Mouse (Mus musculus): ENCODE results near the gene Zfyve16. TPM values are rescaled to one million over a fixed set of nuclear protein-coding genes. Genes with fewer than 3 reads are reported as not detected.

Gene Zfyve16
- polyA plus RNA-seq, 1 experiment from 2014 or later: 10.5 TPM

DNA sequence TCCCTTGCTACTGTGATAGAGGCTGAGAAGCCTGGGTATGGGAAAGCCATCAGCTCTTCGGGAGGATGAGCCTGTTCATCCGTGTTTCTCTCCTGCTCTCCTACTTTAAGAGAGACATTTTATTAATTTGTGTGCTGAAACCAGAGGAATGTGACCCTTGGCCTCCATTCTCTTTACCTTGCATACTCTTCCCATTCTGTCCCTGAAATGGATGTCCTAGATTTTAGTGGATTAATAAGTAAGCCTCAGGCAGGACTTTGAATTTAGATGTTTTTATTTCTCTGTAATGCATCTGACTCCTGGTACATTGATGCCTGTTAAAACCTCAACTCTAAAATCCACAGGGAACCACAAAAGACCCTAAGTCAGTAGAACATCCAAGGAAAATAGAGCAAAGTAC, 61.3 kb downstream of the Zfyve16 start:
- Histone ChIP-seq H3K27ac (replicated peaks in 1 of 2; ENCODE audit: control insufficient read depth in 1 of 2, insufficient read depth in 1 of 2, low read depth in 2 of 2, low read length in 2 of 2) (no peak overlapping the region), H3K4me1 (ENCODE audit: control insufficient read depth in 2 of 2, insufficient read depth in 2 of 2, low read length in 2 of 2) (no peaks in the 10 kb centered on the region), H3K9me3 (ENCODE audit: control insufficient read depth, low read length) (no peaks in the 10 kb centered on the region), H3K36me3 (ENCODE audit: control insufficient read depth, insufficient read depth, low read length) (peaks cover 9% of the 10 kb centered on the region; the same call in 1 of the 2 replicates), H3K4me2 (ENCODE audit: low read length) (no peak overlapping the region), H3K4me3 (ENCODE audit: control insufficient read depth in 1 of 2, insufficient read depth in 1 of 2, low read depth in 1 of 2, low read length in 2 of 2) (no peak overlapping the region), H3K9ac (ENCODE audit: low read length) (no peak overlapping the region), H3K27me3 (ENCODE audit: control insufficient read depth, insufficient read depth, low read length) (no peaks in the 10 kb centered on the region)
- WGBS: 83% methylated on average over 2 of the region's 2 CpGs
- ATAC-seq (ENCODE audit: insufficient number of reproducible peaks, insufficient read depth, low FRiP score, low read depth): no peak

DNA sequence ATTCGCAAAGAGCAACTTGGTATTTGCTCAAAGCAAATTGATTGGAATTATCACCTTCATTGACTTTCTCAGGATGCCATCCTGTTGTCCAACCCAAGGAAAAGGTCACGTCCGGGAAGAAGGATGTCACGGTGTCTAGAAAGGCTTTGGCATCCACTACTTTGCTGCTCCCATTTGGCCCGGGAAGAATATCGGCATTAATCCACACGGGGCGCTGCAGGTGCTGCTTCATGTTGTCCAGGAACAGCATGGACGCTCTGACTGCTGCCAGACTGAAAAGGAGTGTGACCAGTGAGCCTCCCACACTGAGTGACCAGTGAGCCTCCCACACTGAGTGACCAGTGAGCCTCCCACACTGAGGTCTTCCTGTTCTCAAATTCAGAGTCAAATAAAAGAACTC, 62.8 kb downstream of the Zfyve16 start:
- Histone ChIP-seq H3K36me3 (ENCODE audit: control insufficient read depth, insufficient read depth, low read length) (peaks cover 5% of the 10 kb centered on the region; the same call in 1 of the 2 replicates), H3K4me2 (ENCODE audit: low read length) (no peak overlapping the region), H3K4me3 (ENCODE audit: control insufficient read depth in 1 of 2, insufficient read depth in 1 of 2, low read depth in 1 of 2, low read length in 2 of 2) (no peak overlapping the region), H3K9ac (ENCODE audit: low read length) (no peak overlapping the region), H3K27me3 (ENCODE audit: control insufficient read depth, insufficient read depth, low read length) (no peaks in the 10 kb centered on the region), H3K27ac (replicated peaks in 1 of 2; ENCODE audit: control insufficient read depth in 1 of 2, insufficient read depth in 1 of 2, low read depth in 2 of 2, low read length in 2 of 2) (no peak overlapping the region), H3K9me3 (ENCODE audit: control insufficient read depth, low read length) (no peaks in the 10 kb centered on the region), H3K4me1 (ENCODE audit: control insufficient read depth in 2 of 2, insufficient read depth in 2 of 2, low read length in 2 of 2) (no peaks in the 10 kb centered on the region)
- 72% methylated on average over 9 of the region's 9 CpGs for WGBS
- ATAC-seq (ENCODE audit: insufficient number of reproducible peaks, insufficient read depth, low FRiP score, low read depth): no peak

DNA sequence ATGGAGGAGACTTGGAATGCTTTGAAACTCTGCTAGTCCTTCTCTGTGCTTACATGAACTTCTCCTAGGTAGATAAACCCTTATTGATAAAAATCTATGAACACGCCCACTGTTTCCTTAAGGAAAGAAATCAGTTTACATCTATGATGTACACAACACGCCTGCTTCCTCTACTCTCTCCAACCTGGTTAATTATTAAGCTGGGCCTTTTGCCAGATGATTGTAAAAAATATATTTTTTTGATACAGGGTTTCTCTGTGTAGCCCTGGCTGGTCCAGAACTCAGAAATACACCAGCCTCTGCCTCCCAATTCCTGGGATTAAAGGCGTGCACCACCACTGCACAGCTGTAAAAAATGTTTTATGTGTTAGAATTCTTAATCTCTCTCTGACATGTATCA, 66.0 kb downstream of the Zfyve16 start:
- Histone ChIP-seq H3K4me3 (ENCODE audit: control insufficient read depth in 1 of 2, insufficient read depth in 1 of 2, low read depth in 1 of 2, low read length in 2 of 2) (no peak overlapping the region), H3K4me1 (ENCODE audit: control insufficient read depth in 2 of 2, insufficient read depth in 2 of 2, low read length in 2 of 2) (no peaks in the 10 kb centered on the region), H3K9me3 (ENCODE audit: control insufficient read depth, low read length) (no peaks in the 10 kb centered on the region), H3K27ac (replicated peaks in 1 of 2; ENCODE audit: control insufficient read depth in 1 of 2, insufficient read depth in 1 of 2, low read depth in 2 of 2, low read length in 2 of 2) (no peak overlapping the region), H3K9ac (ENCODE audit: low read length) (no peak overlapping the region), H3K36me3 (ENCODE audit: control insufficient read depth, insufficient read depth, low read length) (peaks cover 5% of the 10 kb centered on the region; the same call in 1 of the 2 replicates), H3K4me2 (ENCODE audit: low read length) (no peak overlapping the region), H3K27me3 (ENCODE audit: control insufficient read depth, insufficient read depth, low read length) (no peaks in the 10 kb centered on the region)
- WGBS: 86% methylated on average over 3 of the region's 3 CpGs
- no peak for ATAC-seq (ENCODE audit: insufficient number of reproducible peaks, insufficient read depth, low FRiP score, low read depth)

DNA sequence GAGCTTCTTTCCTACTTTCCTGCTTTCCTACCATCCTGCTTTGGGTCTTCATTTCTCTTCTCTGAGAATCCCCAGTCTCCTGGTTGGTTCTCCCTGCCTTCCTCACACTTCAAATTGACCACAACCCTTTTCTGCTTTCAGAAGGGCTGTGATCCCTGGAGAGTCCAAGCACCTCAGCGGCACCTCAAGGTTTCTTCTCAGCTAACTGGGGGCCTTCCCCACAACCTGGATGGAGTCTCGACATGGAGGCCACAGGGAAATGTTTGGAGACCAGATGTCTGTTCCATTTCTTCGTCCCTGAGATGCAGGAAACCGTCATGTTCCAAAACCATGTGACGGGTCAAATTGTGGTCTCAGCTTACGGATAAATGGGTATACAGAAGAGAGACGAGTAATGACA, 83.8 kb downstream of the Zfyve16 start:
- ATAC-seq (ENCODE audit: insufficient number of reproducible peaks, insufficient read depth, low FRiP score, low read depth): no peak
- no peak overlapping the region for H3K27ac ChIP-seq (replicated peaks in 1 of 2; ENCODE audit: control insufficient read depth in 1 of 2, insufficient read depth in 1 of 2, low read depth in 2 of 2, low read length in 2 of 2)
- H3K4me3 ChIP-seq (ENCODE audit: control insufficient read depth in 1 of 2, insufficient read depth in 1 of 2, low read depth in 1 of 2, low read length in 2 of 2): no peak overlapping the region
- H3K4me1 ChIP-seq (ENCODE audit: control insufficient read depth in 2 of 2, insufficient read depth in 2 of 2, low read length in 2 of 2): no peaks in the 10 kb centered on the region
- H3K36me3 ChIP-seq (ENCODE audit: control insufficient read depth, insufficient read depth, low read length): no peaks in the 10 kb centered on the region
- no peaks in the 10 kb centered on the region for H3K27me3 ChIP-seq (ENCODE audit: control insufficient read depth, insufficient read depth, low read length)
- H3K9me3 ChIP-seq (ENCODE audit: control insufficient read depth, low read length): no peaks in the 10 kb centered on the region
- H3K4me2 ChIP-seq (ENCODE audit: low read length): no peak overlapping the region
- WGBS: 80% methylated on average over 7 of the region's 7 CpGs
- H3K9ac ChIP-seq (ENCODE audit: low read length): no peak overlapping the region

DNA sequence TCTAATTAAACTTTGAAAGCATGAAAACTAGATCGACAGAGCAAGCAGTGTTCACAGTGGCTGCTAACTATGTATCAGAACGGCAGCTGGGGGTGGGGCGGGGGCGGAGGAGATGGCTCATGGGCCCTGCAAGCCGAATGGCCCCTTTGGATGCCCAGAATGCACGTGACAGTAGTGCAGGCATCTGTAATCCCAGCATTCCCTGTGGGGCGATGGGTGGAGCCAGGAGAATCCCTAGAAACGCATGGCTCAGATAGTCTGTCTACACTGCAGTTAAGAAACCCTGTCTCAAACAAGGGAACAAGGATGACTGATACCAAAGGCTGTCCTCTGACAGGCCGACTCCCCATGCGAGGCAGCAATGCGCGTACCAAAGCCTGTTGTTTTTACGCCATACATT, 90.4 kb downstream of the Zfyve16 start:
- no peak overlapping the region for H3K4me2 ChIP-seq (ENCODE audit: low read length)
- H3K9me3 ChIP-seq (ENCODE audit: control insufficient read depth, low read length): no peaks in the 10 kb centered on the region
- H3K36me3 ChIP-seq (ENCODE audit: control insufficient read depth, insufficient read depth, low read length): no peaks in the 10 kb centered on the region
- 71% methylated on average over 13 of the region's 13 CpGs for WGBS
- H3K4me1 ChIP-seq (ENCODE audit: control insufficient read depth in 2 of 2, insufficient read depth in 2 of 2, low read length in 2 of 2): no peaks in the 10 kb centered on the region
- H3K27ac ChIP-seq (replicated peaks in 1 of 2; ENCODE audit: control insufficient read depth in 1 of 2, insufficient read depth in 1 of 2, low read depth in 2 of 2, low read length in 2 of 2): no peak overlapping the region
- no peak overlapping the region for H3K4me3 ChIP-seq (ENCODE audit: control insufficient read depth in 1 of 2, insufficient read depth in 1 of 2, low read depth in 1 of 2, low read length in 2 of 2)
- no peak for ATAC-seq (ENCODE audit: insufficient number of reproducible peaks, insufficient read depth, low FRiP score, low read depth)
- no peak overlapping the region for H3K9ac ChIP-seq (ENCODE audit: low read length)
- no peaks in the 10 kb centered on the region for H3K27me3 ChIP-seq (ENCODE audit: control insufficient read depth, insufficient read depth, low read length)

DNA sequence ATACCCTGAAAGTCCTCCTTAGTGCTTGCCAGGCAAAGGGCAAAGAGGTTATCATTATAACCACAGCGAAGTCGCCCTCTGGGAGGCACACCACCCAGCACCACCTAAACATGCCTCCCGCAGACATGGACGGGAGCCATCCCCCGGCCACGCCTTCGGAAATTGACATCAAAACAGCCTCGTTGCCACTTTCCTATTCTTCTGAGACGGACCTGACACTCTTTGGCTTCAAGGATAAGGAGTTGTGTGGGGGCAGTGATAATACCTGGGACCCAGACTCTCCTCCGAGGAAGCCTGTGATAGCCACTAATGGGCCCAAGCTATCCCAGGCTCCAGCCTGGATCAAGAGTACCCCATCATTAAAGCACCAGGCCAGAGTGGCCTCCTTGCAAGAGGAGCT, 92.0 kb downstream of the Zfyve16 start:
- Histone ChIP-seq H3K27me3 (ENCODE audit: control insufficient read depth, insufficient read depth, low read length) (no peaks in the 10 kb centered on the region), H3K27ac (replicated peaks in 1 of 2; ENCODE audit: control insufficient read depth in 1 of 2, insufficient read depth in 1 of 2, low read depth in 2 of 2, low read length in 2 of 2) (no peak overlapping the region), H3K9ac (ENCODE audit: low read length) (no peak overlapping the region), H3K36me3 (ENCODE audit: control insufficient read depth, insufficient read depth, low read length) (no peaks in the 10 kb centered on the region), H3K4me2 (ENCODE audit: low read length) (no peak overlapping the region), H3K4me1 (ENCODE audit: control insufficient read depth in 2 of 2, insufficient read depth in 2 of 2, low read length in 2 of 2) (no peaks in the 10 kb centered on the region), H3K9me3 (ENCODE audit: control insufficient read depth, low read length) (no peaks in the 10 kb centered on the region), H3K4me3 (ENCODE audit: control insufficient read depth in 1 of 2, insufficient read depth in 1 of 2, low read depth in 1 of 2, low read length in 2 of 2) (no peak overlapping the region)
- ATAC-seq (ENCODE audit: insufficient number of reproducible peaks, insufficient read depth, low FRiP score, low read depth): no peak
- 81% methylated on average over 10 of the region's 10 CpGs for WGBS

Other genes starting within 250 kb of the Zfyve16 start
- gene Gm20379, start 224.9 kb downstream of the Zfyve16 start, polyA plus RNA-seq (2014; fragmentation: Nextera tagmentation; extraction: Ambion mirVana): 0.61 and 1.1 TPM in 2 replicates
- gene Dhfr, start 176.1 kb downstream of the Zfyve16 start, polyA plus RNA-seq (2014; fragmentation: Nextera tagmentation; extraction: Ambion mirVana): 11.7 and 11.8 TPM in 2 replicates
- gene Msh3, start 175.9 kb downstream of the Zfyve16 start, polyA plus RNA-seq (2014; fragmentation: Nextera tagmentation; extraction: Ambion mirVana): 17.0 and 17.1 TPM in 2 replicates
- gene Ankrd34b, start 105.0 kb downstream of the Zfyve16 start, polyA plus RNA-seq (2014; fragmentation: Nextera tagmentation; extraction: Ambion mirVana): 0.27 and 0.35 TPM in 2 replicates
- gene Fam151b, start 46.9 kb downstream of the Zfyve16 start, polyA plus RNA-seq (2014; fragmentation: Nextera tagmentation; extraction: Ambion mirVana): 0.28 TPM in 1 of 2 replicates, not detected in the other
- gene Spz1, start 45.3 kb upstream of the Zfyve16 start, polyA plus RNA-seq (2014; fragmentation: Nextera tagmentation; extraction: Ambion mirVana): not detected in 2 replicates
- 11.0 and 12.6 TPM in 2 replicates for gene Serinc5, start 80.2 kb upstream of the Zfyve16 start, polyA plus RNA-seq (2014; fragmentation: Nextera tagmentation; extraction: Ambion mirVana)

All from heart, embryonic 14.5 days (tissue).